8 mouse cellular contexts compared by ENCODE assay signal in the genomic region with DNA sequence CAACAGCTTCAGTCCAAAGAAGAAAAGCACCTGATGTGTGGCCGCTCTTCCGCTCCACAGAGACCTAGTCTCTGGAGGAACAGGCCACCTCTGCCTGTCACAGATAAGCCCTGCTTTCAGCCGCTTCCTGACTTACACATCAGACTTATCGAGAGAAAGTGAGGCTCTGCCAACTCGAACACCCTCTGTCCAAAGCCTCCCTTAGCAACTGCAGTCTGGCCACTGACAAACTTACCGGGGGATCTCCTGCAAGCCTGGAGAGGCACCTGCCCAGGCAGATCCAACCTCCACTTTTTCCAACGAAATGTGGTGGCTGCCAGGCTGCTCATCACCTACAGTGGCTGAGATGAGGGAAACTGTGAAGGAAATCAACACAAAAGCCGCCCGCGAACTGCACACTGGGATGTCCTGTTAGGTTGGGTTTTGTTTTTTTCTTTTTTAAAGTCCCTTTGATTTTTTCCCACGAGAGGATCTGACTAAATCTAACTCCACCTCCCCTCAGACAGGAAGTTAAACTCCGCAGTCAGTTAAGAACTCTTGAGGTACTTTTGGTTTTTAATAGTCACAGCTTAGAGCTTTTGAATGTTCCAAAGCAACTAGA. TPM values are rescaled to one million over a fixed set of nuclear protein-coding genes. Genes with fewer than 3 reads are reported as not detected.
DNase-seq lines count a peak whose midpoint lies in the region; ATAC-seq lines count a peak whose summit lies in the region.

No protein-coding gene starts in this region.

- 0 out of 2 replicates have a peak, but pooled peaks cover 10% of the 10 kb centered on the region for H3K4me1 ChIP-seq in neural tube, embryonic 13.5 days (replicated peaks)
- peaks cover 65% of the 10 kb centered on the region for H3K4me1 ChIP-seq in heart, embryonic 15.5 days (replicated peaks)
- peaks cover 37% of the 10 kb centered on the region for H3K4me1 ChIP-seq in liver, embryonic 11.5 days (replicated peaks; ENCODE audit: control insufficient read depth, insufficient read depth, low read length)

- H3K4me2 ChIP-seq in neural tube, embryonic 13.5 days, result peak overlapping the region; percentile 14; the same call in 1 of the 2 replicates
- peak overlapping the region; percentile 54 for H3K4me2 ChIP-seq in heart, embryonic 15.5 days
- peak overlapping the region; percentile 58 for H3K4me2 ChIP-seq in liver, embryonic 11.5 days

- DNase-seq in neural tube, embryonic 10.5 days (ENCODE audit: extremely low spot score, low spot score), result no peak
- DNase-seq in liver, embryonic 11.5 days (ENCODE audit: low spot score), result peak; percentile 57
- peak; percentile 58 for DNase-seq in spleen, postnatal 36 days (ENCODE audit: low spot score in 2 of 2)
- no peak for DNase-seq in cerebellum, adult 9-10 months
- DNase-seq in ovary, postnatal 10 days (ENCODE audit: low spot score), result no peak
- DNase-seq in embryo, embryonic 10 days (ENCODE audit: low spot score), result no peak

- no peak for ATAC-seq in neural tube, embryonic 13.5 days (ENCODE audit: low read depth)
- peak; percentile 62; the same call in 1 of the 2 replicates for ATAC-seq in heart, embryonic 15.5 days (replicated peaks; ENCODE audit: insufficient number of reproducible peaks, insufficient read depth, low FRiP score, low read depth)
- ATAC-seq in liver, embryonic 11.5 days (replicated peaks; ENCODE audit: low FRiP score), result peak; percentile 90

- no peaks in the 10 kb centered on the region for H3K27me3 ChIP-seq in neural tube, embryonic 13.5 days
- no peaks in the 10 kb centered on the region for H3K27me3 ChIP-seq in heart, embryonic 15.5 days
- H3K27me3 ChIP-seq in liver, embryonic 11.5 days (replicated peaks; ENCODE audit: control insufficient read depth, insufficient read depth, low read length), result no peaks in the 10 kb centered on the region

- H3K27ac ChIP-seq in neural tube, embryonic 13.5 days (replicated peaks), result peak overlapping the region; percentile 19; the same call in 1 of the 2 replicates
- H3K27ac ChIP-seq in heart, embryonic 15.5 days, result peak overlapping the region; percentile 81
- peak overlapping the region; percentile 71 for H3K27ac ChIP-seq in liver, embryonic 11.5 days (ENCODE audit: low read depth, low read length)

- H3K4me3 ChIP-seq in neural tube, embryonic 13.5 days, result 0 out of 2 replicates have a peak overlapping the region, but pooled peaks have one; percentile 5
- peak overlapping the region; percentile 32 for H3K4me3 ChIP-seq in heart, embryonic 15.5 days
- peak overlapping the region; percentile 8; the same call in 1 of the 2 replicates for H3K4me3 ChIP-seq in liver, embryonic 11.5 days (ENCODE audit: low read depth, low read length)

- H3K9ac ChIP-seq in neural tube, embryonic 13.5 days, result no peak overlapping the region
- 0 out of 2 replicates have a peak overlapping the region, but pooled peaks have one; percentile 35 for H3K9ac ChIP-seq in heart, embryonic 15.5 days
- H3K9ac ChIP-seq in liver, embryonic 11.5 days (ENCODE audit: low read depth, low read length), result peak overlapping the region; percentile 35; the same call in 1 of the 2 replicates

- no peaks in the 10 kb centered on the region for H3K36me3 ChIP-seq in neural tube, embryonic 13.5 days
- H3K36me3 ChIP-seq in heart, embryonic 15.5 days, result no peaks in the 10 kb centered on the region
- H3K36me3 ChIP-seq in liver, embryonic 11.5 days (ENCODE audit: control insufficient read depth, insufficient read depth, low read length), result no peaks in the 10 kb centered on the region

- H3K9me3 ChIP-seq in neural tube, embryonic 13.5 days, result no peaks in the 10 kb centered on the region
- H3K9me3 ChIP-seq in heart, embryonic 15.5 days (replicated peaks), result no peaks in the 10 kb centered on the region
- H3K9me3 ChIP-seq in liver, embryonic 11.5 days (ENCODE audit: control insufficient read depth, low read length), result no peaks in the 10 kb centered on the region

- 81% methylated on average over 12 of the region's 12 CpGs for WGBS in neural tube, embryonic 13.5 days
- WGBS in heart, embryonic 15.5 days, result 28% methylated on average over 12 of the region's 12 CpGs
- WGBS in liver, embryonic 11.5 days, result 29% methylated on average over 12 of the region's 12 CpGs

RNA-seq across cellular contexts. Expression of a gene that starts 55.9 kb away (rescaled TPM):
- 34.3 and 34.6 TPM in 2 replicates for polyA plus RNA-seq in neural tube, embryonic 13.5 days (2015; fragmentation: Nextera tagmentation; extraction: Ambion mirVana)
- polyA plus RNA-seq in heart, embryonic 15.5 days (2015; fragmentation: Nextera tagmentation; extraction: Ambion mirVana), result 58.8 and 67.5 TPM in 2 replicates
- polyA plus RNA-seq in liver, embryonic 11.5 days (2014; fragmentation: Nextera tagmentation; extraction: Ambion mirVana), result 19.8 and 23.0 TPM in 2 replicates

Comparison
In these comparisons a context has a peak if more than half of its experiments do, and no peak if none do; other contexts are left out.
1. H3K27ac ChIP-seq: peak in every context shown above with its lines; median percentile 81 in heart, embryonic 15.5 days; 71 in liver, embryonic 11.5 days; 19 in neural tube, embryonic 13.5 days.
2. DNase-seq: peak in liver, embryonic 11.5 days (single experiment) and spleen, postnatal 36 days (2 of 2); none in neural tube, embryonic 10.5 days (single experiment), cerebellum, adult 9-10 months (single experiment), ovary, postnatal 10 days (single experiment) and embryo, embryonic 10 days (single experiment).
3. Peak in every context shown above with its lines, with median percentiles within 50 percentile points of each other: H3K4me2 ChIP-seq and H3K4me3 ChIP-seq.